Mouse (Mus musculus) ZHBTc4 (cell line): ENCODE measurements around the gene Cyp2a4.
"Not testable (repeated sequence)": the region's sequence is repeated elsewhere in the genome, so short reads cannot be mapped to it uniquely, and the experiment has no call there.

Source experiments
- DNase-seq: peaks from one replicate; pipeline ENCODE4 v3.0.0-alpha.2; 2011; ENCODE audit warnings: low read depth, low spot score

The Cyp2a4 gene

DNA sequence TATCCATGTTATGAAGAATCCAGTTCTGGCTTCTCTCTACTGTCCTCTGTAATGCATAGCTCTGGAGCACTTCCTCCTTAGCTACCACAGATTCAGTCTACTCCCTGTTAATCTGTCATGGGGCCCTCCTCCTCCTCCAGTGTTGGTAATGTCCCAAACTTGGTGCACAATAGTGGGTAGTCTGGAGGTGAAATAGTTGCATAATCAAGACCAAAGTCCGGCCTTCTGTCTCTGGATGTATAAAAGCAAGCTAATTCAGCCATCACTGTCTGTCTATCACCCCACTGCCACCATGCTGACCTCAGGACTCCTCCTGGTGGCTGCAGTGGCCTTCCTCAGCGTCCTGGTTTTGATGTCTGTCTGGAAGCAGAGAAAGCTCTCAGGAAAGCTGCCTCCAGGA lies at the start of gene Cyp2a4:
TSS of gene Cyp2a4 (plus strand) at position 244 of the 400 bp plus-strand sequence.
- not testable (repeated sequence) for DNase-seq

DNA sequence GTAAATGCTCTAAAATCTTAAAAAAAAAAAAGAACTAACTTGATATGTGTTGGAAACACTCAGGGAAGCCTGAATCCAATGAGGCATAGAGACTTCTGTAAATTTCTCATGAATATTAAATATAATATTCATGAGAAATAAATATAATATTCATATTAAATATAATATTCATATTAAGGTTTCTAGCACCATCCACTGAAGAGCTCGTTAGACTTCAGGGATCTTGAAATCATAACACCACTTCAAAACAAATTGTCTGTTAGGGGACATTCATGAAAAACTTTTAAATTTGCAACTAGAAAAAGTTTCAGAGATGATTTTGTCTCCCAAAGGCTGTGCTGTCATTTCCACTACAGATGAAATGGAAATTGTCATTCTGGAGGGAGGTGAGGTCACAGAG lies 46.9 kb upstream of the Cyp2a4 start, which contains the start of gene Vmn1r184:
TSS of gene Vmn1r184 (plus strand) at position 301 of the 400 bp plus-strand sequence.
- DNase-seq: not testable (repeated sequence)

DNA sequence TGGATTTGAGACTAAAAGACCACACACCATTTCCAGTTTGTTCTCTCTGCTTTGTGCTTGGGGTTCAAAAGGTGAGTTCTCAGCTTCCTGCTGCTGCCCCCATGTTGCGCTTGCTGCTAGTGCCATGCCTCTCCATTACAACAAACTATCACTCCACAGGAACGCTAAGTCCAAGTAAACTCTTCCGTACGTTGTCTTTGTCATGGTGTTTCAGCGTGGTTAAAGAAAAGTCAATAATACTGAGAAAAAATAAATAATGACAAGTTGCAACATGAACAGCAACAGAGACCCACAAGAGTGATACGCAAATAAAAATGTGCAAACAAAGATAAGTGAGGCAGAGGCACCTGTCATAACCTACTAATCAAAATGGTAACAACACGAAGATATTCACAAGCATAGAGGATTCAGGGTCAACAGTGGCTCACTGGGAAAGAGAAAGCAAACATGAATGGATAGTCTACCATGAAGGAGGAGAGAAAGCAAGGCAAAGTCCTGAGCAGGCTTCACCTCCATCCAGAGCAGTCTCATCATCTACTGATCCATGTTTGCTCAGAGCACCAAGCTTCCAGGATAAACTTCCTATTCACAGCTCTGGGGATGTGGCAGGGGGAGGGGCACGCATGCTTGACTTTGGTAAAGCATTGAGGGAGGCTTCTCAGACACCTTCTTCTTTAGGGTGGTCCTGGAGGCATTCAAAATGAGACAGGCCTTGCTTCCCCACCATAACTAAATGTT lies 3.4 kb upstream of the Cyp2a4 start:
- not testable (repeated sequence) for DNase-seq

DNA sequence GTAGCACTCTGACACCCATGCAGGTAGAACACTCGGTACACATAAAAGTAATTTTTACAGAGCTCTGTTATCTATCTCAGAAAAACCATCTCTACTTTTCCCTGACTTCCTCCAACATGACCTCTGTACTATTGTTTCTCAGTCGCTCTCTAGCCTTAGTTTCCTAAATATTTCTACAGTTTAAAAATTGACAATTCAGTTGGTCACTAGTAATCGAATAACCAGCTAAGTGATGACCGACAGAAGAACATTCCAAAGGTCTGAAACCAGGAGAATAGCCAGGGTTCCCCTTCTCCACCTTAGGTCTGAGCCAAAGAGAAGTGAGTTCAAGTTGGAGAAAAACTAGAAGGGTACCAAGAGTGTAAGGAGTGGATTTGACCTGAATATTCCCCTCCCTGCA lies 4.8 kb downstream of the Cyp2a4 start:
- not testable (repeated sequence) for DNase-seq

DNA sequence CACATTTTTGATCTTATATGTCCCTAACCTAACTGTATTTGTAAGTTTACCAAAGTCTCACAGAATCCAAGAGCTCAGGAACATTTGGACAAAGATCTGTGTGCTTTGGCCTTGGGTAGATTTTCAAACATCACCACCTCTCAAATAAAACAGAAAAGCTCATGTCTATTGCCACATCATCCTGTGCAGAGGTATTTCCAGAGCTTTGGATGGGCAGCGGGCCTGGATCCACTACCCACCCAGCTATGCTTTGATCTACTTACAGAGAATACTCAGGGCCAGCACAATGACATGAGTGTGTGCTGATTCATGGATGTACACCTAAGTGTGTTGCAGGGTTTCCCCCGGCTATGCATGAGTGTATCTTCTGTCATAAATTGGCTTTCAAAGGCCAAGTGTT lies 8.2 kb downstream of the Cyp2a4 start:
- DNase-seq: not testable (repeated sequence)

DNA sequence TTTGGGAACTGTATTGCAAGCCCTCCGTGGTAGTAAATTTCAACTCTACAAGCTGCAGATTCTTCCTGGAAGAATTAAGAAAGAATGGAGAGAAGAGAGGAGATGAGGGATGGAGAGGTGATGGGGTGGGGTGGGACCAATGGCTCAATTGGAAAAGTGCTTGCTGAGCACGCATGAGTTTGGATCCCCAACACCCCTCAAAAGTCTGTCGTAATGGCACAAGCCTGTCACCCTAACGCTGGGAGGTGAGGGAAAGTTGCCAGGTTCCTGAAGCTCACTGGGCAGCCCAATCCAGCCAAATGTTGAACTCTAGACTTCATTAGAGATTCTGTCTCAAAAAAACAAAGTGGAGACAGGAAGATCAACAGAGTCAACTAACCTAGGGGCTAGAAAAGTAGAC lies 8.8 kb downstream of the Cyp2a4 start:
- not testable (repeated sequence) for DNase-seq

DNA sequence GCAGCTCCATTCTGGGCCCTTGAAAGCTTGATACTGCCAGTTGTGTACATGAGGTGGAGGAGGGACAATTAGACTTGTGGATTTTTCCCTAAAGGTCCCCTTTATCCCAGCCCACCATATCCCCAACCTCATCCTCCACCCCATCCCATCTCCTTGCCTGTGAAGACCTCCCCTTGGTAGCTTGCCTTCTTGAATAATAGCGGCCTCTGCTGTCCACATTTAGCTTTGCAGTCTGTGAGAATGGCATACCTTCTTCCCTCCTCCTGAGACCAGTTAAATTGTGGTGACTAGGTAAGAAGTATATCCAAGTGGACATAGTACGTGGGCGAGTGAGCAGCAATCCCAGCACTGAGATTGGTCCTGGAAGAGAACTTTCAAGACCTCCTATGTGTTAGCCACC lies 13.4 kb downstream of the Cyp2a4 start:
- DNase-seq: peak; percentile 58

DNA sequence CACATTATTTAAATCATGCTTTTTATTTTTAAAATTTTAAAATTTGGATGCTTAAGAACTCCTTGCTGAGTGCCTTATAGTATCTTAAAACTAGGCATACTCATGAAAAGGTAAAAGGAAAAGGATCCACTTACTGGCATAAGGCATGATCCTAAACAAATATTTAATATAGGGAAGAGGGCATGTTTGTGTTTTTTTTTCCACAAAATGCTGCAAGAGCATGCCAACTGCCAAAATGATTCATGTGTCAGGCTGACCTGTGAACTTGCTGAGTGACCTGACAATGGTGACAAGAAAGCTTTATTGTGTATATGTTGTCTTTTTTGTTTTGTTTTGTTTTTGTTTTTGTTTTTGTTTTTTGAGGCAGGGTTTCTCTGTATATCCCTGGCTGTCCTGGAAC lies 43.2 kb downstream of the Cyp2a4 start:
- DNase-seq: not testable (repeated sequence)

DNA sequence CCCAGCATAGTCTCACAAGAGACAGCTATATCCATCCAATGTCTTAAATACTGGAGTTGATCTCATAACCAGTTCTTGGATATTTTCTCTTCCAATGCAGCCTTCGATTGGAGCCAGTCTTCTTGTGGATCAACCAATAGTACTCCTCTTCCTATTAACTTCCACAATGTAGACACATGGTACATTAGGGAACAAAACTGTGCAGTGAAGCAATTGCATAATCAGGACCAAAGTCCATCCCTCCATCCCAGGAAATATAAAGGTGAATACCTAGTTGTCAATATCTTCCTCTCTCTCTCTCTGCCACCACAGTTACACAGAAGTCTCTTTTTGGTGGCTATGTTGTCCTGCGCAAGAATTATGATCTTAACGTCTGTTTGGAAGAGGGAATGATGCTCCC lies 45.3 kb downstream of the Cyp2a4 start:
- DNase-seq: not testable (repeated sequence)

DNA sequence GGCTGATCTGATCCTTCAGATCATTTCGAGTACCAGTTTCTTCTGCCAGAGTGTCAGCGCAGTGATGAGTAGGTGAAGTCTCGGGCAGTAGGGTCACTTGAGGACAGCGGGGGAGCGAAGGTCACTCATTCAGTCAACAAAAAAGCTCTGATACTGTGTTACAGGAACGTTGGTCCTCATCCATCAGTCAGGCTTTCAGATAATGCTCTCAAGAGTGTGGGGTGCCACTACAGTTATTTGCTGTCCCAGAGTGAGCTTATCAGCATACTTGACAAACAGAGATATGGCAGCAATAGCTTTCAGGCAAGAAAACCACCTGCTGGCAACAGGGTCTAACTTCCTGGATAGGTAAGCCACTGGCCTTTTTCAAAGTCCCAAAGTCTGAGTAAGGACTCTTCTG lies 49.8 kb downstream of the Cyp2a4 start:
- DNase-seq: not testable (repeated sequence)
